Mouse (Mus musculus): Measurements from ENCODE around the gene Otop2.

DNA sequence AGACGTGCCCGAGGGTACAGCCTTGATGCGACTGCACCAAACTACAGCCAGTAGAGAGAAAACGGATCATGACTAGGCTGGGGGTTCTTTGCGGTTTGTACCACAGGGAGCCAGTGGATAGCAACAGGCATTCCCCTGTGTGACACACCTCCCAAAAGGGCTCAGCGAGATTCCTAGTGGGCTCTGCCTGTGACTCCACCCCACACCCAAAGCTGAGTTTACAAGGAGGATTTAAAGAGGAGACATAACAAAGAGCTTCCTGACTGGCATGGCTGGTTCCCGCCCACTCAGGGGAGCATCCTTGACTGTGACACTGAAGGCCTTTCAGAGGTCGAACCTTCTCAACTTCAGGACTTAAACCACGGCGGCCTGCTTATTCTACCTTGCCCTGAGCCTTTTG, 15.5 kb upstream of the Otop2 start:
- TF ChIP-seq EP300 (IDR thresholded peaks at IDR 0.05; ENCODE audit: low read depth in 1 of 2, low read length in 2 of 2) (no peak), USF2 (IDR thresholded peaks at IDR 0.05; ENCODE audit: borderline replicate concordance in 1 of 2, insufficient read depth in 1 of 2, low read depth in 1 of 2, low read length in 2 of 2) (no peak), KAT2A (conservative IDR thresholded peaks at IDR 0.05; ENCODE audit: low read depth, low read length) (no peak), GATA1 (IDR thresholded peaks at IDR 0.05; ENCODE audit: low read depth, low read length) (no peak), SMC3 (IDR thresholded peaks at IDR 0.05; ENCODE audit: low read depth, low read length) (no peak), USF1 (IDR thresholded peaks at IDR 0.05; ENCODE audit: low read depth, low read length) (no peak), GABPA (IDR thresholded peaks at IDR 0.05; ENCODE audit: low read depth, low read length) (no peak), CTCF (IDR thresholded peaks at IDR 0.05 in 2 of 3, conservative IDR thresholded peaks at IDR 0.05 in 1 of 3; ENCODE audit: control insufficient read depth in 1 of 3, insufficient read depth in 1 of 3, low read depth in 2 of 3, low read length in 3 of 3, poor library complexity in 1 of 3, severe bottlenecking in 1 of 3) (no peak), POLR2A (IDR thresholded peaks at IDR 0.05; ENCODE audit: control insufficient read depth in 1 of 2, insufficient read depth in 1 of 2, low read depth in 1 of 2, low read length in 2 of 2, poor library complexity in 1 of 2) (no peak), HCFC1 (IDR thresholded peaks at IDR 0.05; ENCODE audit: low read depth, low read length) (no peak), TAL1 (IDR thresholded peaks at IDR 0.05; ENCODE audit: low read length) (no peak), UBTF (IDR thresholded peaks at IDR 0.05; ENCODE audit: borderline replicate concordance, insufficient read depth, low read depth, low read length) (no peak)
